Mouse (Mus musculus): ENCODE data around the gene Sgpp1.
"Not testable (repeated sequence)": the region's sequence is repeated elsewhere in the genome, so short reads cannot be mapped to it uniquely, and the experiment has no call there.

The Sgpp1 gene

DNA sequence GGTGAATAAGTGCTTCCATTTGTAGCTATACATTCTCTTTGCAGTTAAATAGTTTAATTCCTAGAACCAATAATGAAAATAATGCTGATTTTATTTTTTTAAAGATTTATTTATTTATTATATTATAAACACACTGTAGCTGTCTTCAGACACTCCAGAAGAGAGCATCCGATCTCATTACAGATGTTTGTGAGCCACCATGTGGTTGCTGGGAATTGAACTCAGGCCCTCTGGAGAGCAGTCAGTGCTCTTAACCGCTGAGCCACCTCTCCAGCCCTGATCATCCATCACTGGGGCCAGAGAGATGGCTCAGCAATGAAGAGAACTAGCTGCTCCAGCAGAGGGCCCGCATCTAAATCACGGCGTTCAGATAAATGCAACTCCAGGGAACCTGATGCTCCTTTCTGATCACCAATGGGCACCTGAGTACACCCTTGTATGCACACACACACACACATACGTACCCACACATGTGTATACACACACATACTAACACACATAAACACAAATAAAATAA is 3.5 kb downstream of the Sgpp1 start:
- DNase-seq (ENCODE audit: low spot score in 2 of 2) = no peak

DNA sequence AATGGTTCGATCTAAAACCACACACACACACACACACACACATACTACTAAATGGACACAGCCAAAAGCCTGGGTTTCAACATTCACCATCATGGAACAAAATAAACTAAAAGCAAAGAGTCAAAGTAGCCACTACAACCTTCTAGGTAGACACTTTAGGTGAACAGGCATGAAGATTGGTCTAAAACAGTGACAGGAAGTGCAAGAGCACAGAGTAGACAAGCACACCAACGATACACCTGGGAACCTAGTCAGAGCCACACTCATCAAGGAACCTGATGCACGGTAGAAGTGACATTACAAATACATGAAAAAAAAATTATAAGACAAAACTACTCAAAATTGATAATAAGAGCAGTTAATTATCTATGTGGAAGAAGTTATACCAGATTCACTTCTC is 4.0 kb downstream of the Sgpp1 start:
- no peak for DNase-seq (ENCODE audit: low spot score in 2 of 2)

DNA sequence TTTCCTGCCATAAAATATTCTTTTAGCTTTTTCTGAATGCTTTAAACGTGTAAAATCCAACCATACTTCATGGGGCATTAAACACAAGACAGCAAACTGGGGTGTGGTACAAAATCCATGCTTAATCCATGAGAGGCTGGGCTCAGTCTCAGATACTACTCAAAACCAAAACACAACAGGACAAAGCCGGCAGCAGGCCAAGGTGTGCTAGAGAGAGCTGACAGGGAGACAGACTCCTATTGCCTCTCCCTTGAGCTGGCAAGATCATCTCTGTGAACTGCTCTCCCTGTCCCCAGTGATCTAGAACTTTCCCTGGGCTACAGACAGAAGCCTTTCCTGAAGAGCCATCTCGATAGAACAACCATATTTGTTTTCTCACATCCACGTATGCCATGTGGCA is 5.1 kb downstream of the Sgpp1 start:
- DNase-seq (ENCODE audit: low spot score in 2 of 2) = no peak

DNA sequence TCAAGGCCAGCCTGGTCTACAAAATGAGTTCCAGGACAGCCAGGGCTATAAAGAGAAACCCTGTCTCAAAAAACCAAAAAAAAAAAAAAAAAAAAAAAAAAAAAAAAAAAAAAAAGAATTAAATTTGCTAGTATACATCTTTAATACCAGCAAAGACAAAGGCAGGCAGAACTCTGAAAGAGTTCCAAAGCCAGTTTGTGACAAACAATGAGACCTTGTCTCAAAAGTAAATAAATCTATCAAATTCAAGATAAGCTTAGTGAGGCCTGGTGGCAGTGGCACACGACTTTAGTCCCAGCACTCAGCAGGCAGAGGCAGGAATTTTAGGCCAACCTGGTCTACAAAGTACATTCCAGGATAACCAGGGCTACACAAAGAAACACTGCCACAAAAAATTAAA is 5.7 kb downstream of the Sgpp1 start:
- DNase-seq (ENCODE audit: low spot score in 2 of 2) = no peak

DNA sequence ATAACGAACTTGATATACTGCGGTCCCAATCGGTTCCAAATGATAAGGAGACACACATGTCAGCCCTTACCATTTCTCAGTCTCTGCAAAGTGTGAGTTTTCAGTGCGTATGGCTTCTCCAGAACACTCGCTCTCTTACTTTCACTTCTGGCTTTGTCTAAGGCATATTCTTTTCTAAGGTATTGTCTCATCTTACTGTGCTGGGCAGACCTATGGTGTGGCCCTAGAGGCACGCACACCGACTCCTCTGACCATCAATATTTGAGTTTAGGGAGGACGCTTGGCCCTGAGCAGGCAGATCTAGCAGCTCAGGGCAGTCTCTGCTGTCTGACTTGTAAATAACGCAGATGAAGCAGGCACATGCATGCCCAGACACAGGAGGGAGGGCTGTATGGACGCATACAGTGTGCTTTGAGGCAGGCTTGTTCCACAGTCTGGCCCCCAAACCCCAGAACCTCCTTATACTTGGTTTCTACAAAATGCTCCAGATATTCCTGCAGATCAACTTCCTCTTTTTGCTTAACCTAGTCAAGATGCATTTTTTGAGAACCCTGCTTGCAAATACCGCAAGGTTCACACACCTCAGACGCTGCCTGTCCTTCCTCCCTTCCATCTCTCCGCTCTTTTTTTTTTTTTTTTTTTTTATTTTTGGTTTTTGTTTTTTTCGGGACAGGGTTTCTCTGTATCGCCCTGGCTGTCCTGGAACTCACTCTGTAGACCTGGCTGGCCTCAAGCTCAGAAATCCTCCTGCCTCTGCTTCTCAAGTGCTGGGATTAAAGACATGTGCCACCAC is 8.0 kb downstream of the Sgpp1 start:
- no peak for DNase-seq (ENCODE audit: low spot score in 2 of 2)

DNA sequence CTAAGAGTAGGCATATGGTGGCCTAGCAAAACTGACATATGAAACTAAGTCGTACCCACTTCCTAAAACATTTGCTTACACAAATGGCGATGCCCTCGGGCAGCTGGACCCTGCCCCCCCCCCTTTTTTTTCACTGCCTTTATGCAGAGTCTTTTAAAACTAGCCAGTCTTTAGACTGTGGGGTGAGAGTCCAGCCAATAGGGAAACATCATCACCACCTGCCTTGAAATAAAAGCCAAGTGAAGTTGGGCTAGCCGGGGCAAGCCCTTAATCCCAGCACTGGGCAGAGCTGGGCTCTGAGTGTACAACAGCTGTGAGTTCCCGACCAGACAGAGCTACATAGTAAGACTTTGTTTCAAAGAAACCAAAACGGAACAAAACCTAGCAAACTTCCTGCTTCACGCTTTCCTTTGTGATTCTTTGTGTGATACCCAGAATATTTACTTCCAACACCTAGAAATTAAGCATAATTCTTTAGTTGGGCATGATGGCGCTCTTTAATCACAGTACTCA is 9.1 kb downstream of the Sgpp1 start:
- DNase-seq (ENCODE audit: low spot score in 2 of 2) = no peak

DNA sequence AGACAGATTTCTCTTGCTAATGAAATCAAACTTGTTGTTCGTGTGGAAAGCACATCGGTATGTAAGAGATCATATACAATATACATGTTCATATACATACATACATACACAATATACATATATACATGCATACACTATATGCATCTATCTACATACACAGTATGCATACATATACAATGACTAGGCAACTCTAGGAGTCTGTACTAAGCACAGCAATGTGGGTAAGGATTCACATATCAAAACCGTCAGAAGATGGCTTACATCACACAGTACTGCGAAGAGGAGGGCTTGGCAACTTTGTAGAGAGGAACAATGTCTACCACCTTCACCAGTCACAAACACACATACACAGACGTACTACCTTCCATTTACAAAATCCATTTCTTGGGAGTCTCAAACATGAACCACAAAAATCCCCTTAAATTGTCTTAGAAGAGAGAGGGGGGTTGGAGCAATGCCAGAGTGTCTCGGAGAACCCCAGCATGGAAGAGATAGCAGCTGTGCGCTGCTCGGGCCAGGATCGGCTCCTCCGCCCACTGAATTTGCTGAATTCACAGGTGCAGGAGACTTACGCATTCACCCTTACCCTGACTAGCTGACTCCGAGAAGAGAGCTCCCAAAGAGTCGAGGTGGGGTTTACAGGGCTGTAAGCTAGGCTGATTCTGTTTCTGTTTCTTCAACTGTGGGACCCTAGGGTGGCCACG is 10.8 kb downstream of the Sgpp1 start:
- DNase-seq (ENCODE audit: low spot score in 2 of 2) = no peak

DNA sequence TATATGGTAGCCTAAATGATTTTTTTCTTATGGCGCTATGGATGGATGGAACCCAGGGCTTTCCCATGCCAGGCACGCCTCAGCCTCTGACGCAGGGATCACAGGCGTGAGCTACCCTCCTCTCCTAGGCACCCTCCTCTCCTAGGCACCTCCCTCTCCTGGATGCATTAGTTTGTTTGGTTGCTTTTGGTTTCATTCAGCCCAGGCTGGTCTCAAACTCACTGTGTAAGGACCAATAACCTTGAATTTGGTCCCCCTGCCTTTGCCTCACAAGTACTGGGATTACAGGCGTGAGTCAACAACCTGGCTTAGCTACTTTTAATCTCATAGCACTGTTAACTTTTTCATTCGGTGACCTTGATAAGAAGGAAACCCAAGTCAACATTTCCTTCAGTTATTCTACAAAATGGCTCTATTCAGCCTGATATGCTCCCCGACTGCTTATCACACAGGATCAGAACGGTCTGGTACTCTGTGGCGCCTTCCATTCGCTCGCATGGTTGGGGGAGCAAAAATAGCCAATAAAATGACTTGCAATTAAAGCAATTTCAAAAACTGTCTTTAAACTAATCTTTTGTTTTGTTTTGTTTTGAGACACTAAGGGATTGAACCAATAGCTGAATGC is 11.6 kb downstream of the Sgpp1 start:
- no peak for DNase-seq (ENCODE audit: low spot score in 2 of 2)

DNA sequence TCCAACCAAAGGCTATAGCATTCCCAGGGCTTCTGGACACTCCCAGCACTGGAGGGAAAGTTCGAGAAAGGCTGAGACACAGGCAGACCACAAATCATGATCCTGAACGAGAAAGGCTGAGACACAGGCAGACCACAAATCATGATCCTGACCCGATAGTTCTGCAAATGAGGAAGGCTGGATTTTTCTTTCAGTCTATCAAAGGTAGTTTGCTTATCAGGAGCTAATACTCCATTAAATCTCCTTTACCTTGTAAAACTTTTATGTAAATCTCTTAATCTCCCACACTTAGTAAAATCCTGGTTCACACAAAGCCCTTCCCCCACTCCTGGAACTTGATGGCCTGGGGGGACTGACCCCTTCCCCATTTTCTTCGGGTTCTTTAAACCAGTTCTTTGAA is 13.6 kb downstream of the Sgpp1 start:
- no peak for DNase-seq (ENCODE audit: low spot score in 2 of 2)

DNA sequence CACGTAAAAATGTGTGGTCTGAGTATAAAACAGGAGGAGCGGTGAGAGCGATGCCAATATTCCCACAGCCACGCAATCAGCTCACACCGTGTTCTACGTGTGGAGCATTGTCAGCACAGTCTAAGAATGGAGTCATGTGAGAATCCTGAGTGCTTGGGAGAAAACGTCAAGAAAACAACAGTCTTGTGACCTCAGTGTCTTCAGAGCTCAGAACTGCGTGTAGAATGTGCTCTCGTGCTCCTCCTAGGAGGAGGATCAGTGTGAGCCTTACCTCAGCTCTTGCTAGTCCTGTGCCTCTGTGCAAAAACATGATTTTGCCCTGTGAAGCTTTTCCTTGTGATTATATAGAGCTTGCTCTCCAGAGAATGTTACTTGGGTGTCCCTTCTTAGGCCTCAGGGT is 14.5 kb downstream of the Sgpp1 start:
- no peak for DNase-seq (ENCODE audit: low spot score in 2 of 2)

DNA sequence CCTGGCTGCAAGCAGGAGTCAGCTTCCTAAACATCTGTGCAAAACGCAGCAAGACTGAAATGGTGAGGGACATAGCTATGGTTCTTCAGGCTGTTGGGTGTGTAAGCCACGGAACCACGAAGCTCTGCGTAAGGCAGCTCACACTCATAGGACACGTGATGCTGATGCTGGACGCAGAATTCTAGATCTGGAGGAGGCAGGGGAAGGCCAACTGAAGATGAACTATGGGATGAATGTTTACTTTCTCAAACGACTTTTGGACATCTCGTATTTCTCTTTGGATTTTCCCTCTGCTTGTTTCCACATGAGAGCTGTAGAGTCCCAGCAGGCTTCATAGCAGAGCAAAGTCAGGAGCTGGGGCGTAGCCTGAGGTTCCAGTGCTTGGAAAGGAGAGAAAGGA is 21.9 kb downstream of the Sgpp1 start:
- no peak for DNase-seq (ENCODE audit: low spot score in 2 of 2)

DNA sequence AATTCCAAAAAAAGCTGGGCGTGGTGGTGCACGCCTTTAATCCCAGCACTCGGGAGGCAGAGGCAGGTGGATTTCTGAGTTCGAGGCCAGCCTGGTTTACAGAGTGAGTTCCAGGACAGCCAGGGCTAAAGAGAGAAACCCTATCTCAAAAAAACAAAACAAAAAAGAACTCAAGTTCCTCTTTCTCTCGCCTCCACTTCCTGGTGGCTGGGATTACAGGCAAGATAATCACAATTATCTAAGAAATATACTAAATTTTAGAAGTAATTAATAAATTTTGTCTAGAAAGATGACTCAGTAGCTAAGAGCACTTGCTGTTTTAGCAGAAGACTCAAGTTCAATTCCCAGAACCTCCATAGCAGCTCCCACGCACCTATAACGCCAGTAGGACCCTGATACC is 22.6 kb downstream of the Sgpp1 start:
- DNase-seq (ENCODE audit: low spot score in 2 of 2) = not testable (repeated sequence)

DNA sequence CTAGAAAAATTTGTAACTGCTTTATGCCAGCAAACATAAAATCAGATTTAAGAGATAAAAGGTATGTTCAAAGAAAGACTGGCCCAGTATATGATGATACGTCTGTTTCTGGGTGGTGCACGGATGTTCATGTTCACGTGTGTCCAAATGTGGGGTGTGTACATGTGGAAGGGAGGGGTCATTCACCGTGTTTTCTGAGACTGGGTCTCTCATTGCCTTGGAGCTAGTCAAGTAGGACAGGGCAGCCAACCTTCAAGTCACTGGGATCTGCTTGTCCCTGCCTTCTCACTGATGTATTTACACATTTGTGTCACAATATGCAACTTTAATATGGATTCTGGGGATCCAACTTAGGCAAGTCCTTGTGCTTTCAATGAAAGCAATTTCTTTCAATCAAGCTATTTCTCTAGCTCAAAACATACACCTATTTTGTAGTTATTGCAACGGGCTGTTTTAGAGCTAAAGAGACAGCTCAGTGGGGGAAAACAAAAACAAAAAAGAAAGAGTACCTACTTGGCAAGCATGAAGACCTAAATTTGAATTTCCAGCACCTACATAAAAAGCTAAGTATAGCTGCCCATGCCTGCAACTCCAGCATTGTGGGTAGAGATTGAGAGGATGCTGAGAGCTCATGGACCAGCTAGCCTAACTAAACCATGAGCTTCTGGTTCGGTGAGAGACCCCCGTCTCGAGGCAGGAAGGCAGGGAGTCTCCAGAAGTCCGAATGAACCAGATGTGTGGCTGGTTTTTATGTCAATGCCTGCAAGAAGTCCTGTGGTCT is 24.7 kb downstream of the Sgpp1 start:
- DNase-seq (ENCODE audit: low spot score in 2 of 2) = no peak

DNA sequence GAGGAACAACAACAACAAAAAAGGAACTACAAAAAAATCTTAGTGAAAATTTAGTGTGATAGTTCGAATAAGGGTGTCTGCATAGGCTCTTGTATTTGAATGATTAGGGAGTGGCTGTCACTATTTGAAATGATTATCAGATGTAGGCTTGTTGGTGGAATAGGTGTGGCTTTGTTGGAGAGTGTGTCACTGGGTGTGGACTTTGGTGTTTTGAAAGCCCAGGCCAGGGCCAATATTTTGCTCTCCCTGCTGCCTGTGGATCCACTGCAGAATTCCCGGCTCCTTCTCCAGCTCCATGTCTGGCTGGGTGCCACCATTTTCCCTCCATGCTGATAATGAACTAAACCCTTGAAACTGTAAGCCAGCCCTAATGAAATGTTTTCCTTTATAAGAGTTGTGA is 26.0 kb downstream of the Sgpp1 start:
- DNase-seq (ENCODE audit: low spot score in 2 of 2) = no peak

DNA sequence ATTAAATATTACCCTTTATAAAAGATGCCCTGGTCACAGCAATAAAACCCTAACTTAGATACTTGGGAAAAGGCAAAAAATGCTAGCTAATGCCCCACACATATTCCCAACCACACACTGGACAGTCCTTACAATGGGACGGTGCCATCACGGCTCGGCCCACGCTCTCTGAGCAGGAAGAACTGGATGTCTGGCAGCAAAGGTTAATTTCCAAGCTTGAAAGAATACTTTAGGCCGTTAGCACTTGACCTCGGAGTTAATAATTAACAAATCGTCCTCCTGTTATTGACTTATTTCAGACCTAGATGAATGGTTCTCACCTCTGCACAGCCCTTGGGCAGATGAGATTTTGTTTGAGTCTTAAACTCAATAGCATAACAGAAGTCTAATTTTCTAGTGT is 28.9 kb downstream of the Sgpp1 start:
- no peak for DNase-seq (ENCODE audit: low spot score in 2 of 2)

DNA sequence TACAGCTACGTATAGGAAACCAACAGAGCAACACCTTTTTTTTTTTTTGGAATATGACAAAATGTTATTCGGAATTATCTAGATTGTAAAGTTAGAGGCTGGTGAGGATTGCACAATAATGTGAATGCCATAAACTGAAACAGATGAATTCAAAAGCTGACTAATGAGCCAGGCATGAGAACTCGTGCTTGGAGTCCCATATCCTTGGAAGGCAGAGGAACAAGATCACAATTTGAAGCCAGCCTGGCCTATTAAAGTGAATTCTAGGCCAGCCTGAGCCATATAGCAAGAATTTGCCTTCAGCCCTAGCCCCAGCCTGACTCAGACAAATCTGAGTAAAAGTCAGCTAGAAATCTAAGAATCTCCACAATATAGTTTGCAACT is 32.8 kb downstream of the Sgpp1 start:
- DNase-seq (ENCODE audit: low spot score in 2 of 2) = no peak

DNA sequence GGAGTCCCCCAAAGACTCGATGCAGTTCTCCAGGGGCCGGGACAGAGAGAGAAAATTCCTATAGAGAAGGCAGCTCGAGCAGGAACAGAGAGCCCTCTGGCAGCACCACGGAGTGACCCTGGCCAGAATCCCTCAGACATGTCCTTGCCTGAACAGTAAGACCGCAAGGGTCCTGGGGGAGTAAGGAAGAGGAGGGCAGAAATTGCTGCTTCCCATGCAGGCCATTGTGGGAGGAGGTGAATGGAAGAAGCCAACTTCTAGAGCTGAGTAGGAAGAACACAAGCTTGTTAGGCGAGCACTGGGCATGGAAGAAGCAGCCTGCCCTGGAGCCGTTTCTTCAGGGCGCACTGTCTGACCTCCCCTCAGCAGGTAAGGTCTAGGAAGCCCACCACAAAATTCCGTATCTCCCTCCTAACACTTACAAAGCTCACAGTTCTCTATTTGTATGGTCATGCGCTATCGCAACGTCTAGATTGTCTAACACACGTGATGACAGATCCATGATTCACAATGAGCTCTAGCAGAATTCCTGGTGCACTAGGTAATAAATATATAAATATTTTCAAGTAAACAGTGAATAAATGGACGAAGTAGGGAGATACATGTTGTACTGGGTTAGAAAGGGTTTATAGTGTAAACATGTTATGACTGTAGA is 33.3 kb downstream of the Sgpp1 start:
- no peak for DNase-seq (ENCODE audit: low spot score in 2 of 2)

DNA sequence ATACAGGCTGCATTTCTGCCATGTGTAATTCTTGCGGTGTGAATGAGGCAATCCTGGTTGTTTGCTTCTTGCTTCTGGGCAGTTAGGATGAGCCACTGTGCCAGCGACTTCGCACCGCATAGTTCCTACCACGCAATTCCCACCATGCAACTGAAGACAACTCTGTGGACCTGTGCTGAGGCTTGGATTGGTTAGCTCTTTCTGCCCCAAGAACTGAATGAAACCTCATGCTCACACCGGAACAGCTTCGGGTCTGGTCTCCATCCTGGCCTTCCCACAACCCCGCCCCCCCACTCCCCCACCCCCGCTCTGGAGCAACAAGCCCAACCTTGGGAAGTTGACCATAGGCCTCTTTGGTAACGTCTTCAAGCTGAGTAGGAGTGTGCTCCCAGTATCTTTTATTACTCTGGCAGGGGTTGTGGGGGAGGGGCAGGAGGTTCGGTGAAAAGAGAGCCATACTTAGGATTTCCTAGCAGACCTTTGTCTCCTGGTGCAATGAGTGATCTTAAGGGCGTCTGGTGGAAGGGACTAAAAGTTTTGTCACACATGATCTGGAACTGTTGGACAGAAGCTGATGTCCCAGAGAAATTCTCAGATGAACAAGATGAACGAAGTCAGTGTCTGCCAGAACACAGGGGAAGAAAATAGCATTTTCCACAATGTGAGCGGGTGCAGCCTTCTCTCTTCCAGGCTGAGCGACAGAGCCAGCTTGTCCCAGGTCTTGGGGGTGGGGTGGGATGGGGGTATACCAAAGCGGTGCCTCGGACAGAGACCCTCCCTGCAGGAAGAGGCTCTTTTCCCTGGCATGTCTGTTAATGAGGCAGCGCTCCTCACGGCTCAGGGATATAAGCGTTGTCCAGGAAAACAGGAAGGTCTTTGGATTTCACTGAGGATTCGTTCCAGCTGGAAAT is 34.1 kb downstream of the Sgpp1 start:
- DNase-seq (ENCODE audit: low spot score in 2 of 2) = no peak

DNA sequence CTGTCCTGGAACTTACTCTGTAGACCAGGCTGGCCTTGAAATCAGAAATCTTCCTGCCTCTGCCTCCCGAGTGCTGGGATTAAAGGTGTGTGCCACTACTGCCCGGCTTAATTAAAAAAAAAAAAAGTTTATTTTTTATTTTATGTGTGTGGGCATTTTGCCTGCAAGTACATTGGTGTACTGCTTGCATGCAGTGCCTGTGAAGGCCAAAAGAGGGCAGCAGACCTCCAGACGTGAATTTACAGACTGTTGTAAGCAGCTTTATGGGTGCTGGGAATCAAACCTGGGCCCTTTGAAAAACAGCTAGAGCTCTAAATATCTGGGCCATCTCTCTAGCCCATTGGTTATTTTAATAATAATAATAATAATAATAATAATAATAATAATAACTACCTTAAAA is 36.8 kb downstream of the Sgpp1 start:
- no peak for DNase-seq (ENCODE audit: low spot score in 2 of 2)

DNA sequence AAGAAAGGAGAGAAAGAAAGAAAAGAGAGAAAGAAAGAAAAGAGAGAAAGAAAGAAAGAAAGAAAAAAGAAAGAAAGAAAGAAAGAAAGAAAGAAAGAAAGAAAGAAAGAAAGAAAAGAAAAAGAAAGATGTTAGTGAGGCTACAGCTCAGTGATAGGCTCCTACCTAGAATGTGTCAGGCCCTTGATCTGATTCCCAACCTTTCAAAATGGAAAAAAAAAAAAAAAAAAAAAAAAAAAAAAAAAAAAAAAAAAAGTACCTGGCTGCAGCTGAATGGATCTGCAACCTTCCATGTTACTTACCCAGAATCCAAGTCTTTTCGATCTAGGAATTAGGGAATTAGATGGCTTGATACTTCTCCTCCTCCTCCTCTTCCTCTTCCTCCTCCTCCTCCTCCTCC is 39.7 kb downstream of the Sgpp1 start:
- not testable (repeated sequence) for DNase-seq (ENCODE audit: low spot score in 2 of 2)
